Mouse (Mus musculus): ENCODE results near the gene Pou3f3.

- TF ChIP-seq CTCF (IDR thresholded peaks at IDR 0.05; ENCODE audit: low read depth, low read length) (no peak), POLR2A (IDR thresholded peaks at IDR 0.05; ENCODE audit: borderline replicate concordance, low read depth, low read length) (no peak)
Measured at GRCm38 (mm10) chr1:42681762-42682161, 13.8 kb upstream of the Pou3f3 start.

All from bone marrow macrophage, adult 2 months (primary cell).